Mouse (Mus musculus) bone marrow macrophage, adult 2 months (primary cell): Measurements from ENCODE around the gene Lst1. TPM values are rescaled to one million over a fixed set of nuclear protein-coding genes. Genes with fewer than 3 reads are reported as not detected.

ENCODE experiments used
- H3K27ac ChIP-seq: 2 replicates; pipeline ENCODE4 v1.5.1; 2012; ENCODE audit warnings: low read depth, low read length; ENCODE audit not compliant: insufficient read depth
- H3K4me1 ChIP-seq: 2 replicates; pipeline ENCODE4 v1.6.1; 2012; ENCODE audit warnings: low read length; ENCODE audit not compliant: control insufficient read depth, insufficient read depth
- H3K4me3 ChIP-seq: 2 replicates; pipeline ENCODE4 v1.5.1; 2012; ENCODE audit warnings: mild to moderate bottlenecking, low read length, moderate library complexity; ENCODE audit not compliant: insufficient read depth
- CTCF ChIP-seq: IDR thresholded peaks from 2 replicates; pipeline ENCODE4 v1.5.1; 2012; ENCODE audit warnings: low read depth, mild to moderate bottlenecking, low read length, moderate library complexity
- POLR2A ChIP-seq: IDR thresholded peaks from 2 replicates; pipeline ENCODE4 v1.6.1; 2012; ENCODE audit warnings: mild to moderate bottlenecking, low read depth, low read length, borderline replicate concordance
- polyA plus RNA-seq: library from polyadenylated mRNA; stranded (reverse); fragments of >200 nt; gene quantifications from 2 replicates; pipeline ENCODE4 v1.2.4, GENCODE M21; 2012; ENCODE audit not compliant: missing spikeins, insufficient read depth, insufficient read length

The Lst1 gene
- polyA plus RNA-seq, 1 experiment, result 811 TPM

DNA sequence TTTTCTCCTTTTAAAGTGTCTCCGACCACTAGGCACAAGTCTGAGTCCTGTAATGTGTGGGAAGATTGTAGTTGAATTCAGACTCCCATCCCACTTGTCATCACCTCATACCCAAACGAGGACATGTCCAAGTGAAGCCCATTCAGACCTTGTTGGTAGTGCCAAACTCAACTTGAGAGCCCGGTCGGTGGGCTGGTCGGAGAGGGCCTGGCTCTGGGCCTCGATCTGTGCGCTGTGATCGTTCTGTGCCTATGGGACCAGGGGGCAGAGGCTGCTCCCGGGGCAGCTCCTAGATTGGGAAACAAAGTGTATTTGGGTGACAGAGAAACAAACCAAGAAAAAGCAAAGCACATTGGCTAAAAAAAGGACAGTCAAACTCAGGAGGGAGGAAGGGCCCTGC is 35.2 kb downstream of the Lst1 start:
- Histone ChIP-seq H3K4me3 (no peak overlapping the region), H3K4me1 (no peaks in the 10 kb centered on the region), H3K27ac (no peak overlapping the region)
- TF ChIP-seq CTCF (no peak), POLR2A (no peak)

- H3K27ac ChIP-seq, result no peak overlapping the region
- H3K4me3 ChIP-seq, result no peak overlapping the region
- TF ChIP-seq POLR2A, result no peak
- TF ChIP-seq CTCF, result no peak
- no peaks in the 10 kb centered on the region for H3K4me1 ChIP-seq
Measured at GRCm38 (mm10) chr17:35152121-35152520, 36.1 kb downstream of the Lst1 start.

DNA sequence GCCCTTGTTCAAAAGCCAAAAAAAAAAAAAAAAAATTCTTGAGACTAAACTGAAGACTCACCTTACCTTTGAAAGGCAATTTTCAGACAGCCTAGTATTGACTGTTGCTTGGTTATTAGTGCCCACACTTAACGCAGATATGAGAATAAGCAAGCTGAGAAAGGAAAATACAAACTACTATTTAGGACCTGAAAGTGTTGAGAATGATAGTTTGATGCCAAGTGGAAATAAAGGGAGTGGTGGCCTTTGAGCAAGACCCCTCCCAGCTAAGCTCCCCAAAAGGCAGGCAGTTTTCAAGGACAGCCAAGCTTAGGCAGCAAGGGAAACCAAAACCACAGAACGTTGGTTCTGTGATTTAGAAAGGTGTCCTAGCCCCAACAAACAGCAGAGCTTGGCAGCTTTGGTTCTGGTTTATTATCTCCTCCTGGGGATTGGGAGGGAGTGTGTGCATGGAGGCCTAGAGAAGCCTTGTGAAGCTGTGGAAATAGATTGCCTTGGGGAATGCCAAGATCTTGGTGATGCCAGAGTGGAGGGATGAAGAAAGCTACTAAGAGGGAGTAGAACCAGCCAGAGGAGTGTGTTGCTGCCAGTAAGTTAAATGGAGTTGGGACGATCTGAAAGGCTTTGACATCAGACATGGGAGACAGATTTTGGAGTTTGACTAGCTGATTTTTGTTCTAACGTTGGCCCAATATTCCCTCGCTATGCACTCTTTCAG is 40.2 kb downstream of the Lst1 start:
- Histone ChIP-seq H3K27ac (no peak overlapping the region), H3K4me3 (no peak overlapping the region), H3K4me1 (no peaks in the 10 kb centered on the region)
- TF ChIP-seq POLR2A (no peak), CTCF (no peak)

- no peak overlapping the region for H3K27ac ChIP-seq
- no peak for TF ChIP-seq POLR2A
- TF ChIP-seq CTCF, result no peak
- no peaks in the 10 kb centered on the region for H3K4me1 ChIP-seq
- no peak overlapping the region for H3K4me3 ChIP-seq
Measured at GRCm38 (mm10) chr17:35147348-35147747, 40.9 kb downstream of the Lst1 start.

DNA sequence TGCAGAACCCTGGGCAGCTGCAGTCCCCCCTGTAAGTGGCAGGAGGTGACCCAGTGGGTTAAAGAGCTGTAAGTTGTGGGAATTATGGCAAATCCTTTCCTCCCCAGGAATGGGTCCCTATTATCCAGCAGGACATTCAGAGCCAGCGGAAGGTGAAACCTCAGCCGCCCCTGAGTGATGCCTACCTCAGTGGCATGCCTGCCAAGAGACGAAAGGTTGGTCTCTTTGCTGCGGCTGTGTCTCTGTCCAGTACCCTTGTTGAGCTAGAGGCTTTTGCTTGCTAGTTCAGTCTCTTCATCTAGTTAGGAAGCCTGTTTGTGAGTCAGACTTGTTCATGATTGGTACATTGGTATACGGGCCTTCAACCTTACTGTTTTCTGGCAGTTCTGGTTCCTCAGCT is 42.1 kb downstream of the Lst1 start:
- Histone ChIP-seq H3K4me1 (no peaks in the 10 kb centered on the region), H3K27ac (no peak overlapping the region), H3K4me3 (no peak overlapping the region)
- TF ChIP-seq POLR2A (no peak), CTCF (no peak)

DNA sequence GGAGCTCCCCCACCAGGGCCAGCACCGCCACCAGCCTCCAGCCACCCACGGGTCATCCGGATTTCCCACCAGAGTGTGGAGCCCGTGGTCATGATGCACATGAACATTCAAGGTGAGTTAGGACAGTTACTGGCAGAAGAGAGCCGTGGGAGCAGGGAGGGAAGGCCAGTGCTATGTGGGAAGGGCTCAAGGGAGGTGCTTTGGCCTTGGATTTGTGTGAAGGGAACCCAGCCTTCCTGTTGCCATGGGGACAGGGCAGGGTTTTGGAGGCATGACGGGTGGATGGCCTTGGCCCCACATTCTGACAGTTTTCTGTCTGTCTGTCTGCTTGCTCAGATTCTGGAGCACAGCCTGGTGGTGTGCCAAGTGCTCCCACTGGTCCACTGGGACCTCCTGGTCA is 46.3 kb downstream of the Lst1 start:
- TF ChIP-seq CTCF (no peak), POLR2A (no peak)
- H3K27ac ChIP-seq, result no peak overlapping the region
- 0 out of 2 replicates have a peak, but pooled peaks cover 4% of the 10 kb centered on the region for H3K4me1 ChIP-seq
- no peak overlapping the region for H3K4me3 ChIP-seq

- no peak overlapping the region for H3K27ac ChIP-seq
- peaks cover 8% of the 10 kb centered on the region for H3K4me1 ChIP-seq
- TF ChIP-seq CTCF (no peak), POLR2A (no peak)
- no peak overlapping the region for H3K4me3 ChIP-seq
Measured at GRCm38 (mm10) chr17:35140490-35140996, 47.7 kb downstream of the Lst1 start.

- Histone ChIP-seq H3K27ac (no peak overlapping the region), H3K4me1 (peaks cover 8% of the 10 kb centered on the region), H3K4me3 (no peak overlapping the region)
- TF ChIP-seq CTCF (no peak), POLR2A (no peak)
Measured at GRCm38 (mm10) chr17:35139269-35139668, 49.0 kb downstream of the Lst1 start.

DNA sequence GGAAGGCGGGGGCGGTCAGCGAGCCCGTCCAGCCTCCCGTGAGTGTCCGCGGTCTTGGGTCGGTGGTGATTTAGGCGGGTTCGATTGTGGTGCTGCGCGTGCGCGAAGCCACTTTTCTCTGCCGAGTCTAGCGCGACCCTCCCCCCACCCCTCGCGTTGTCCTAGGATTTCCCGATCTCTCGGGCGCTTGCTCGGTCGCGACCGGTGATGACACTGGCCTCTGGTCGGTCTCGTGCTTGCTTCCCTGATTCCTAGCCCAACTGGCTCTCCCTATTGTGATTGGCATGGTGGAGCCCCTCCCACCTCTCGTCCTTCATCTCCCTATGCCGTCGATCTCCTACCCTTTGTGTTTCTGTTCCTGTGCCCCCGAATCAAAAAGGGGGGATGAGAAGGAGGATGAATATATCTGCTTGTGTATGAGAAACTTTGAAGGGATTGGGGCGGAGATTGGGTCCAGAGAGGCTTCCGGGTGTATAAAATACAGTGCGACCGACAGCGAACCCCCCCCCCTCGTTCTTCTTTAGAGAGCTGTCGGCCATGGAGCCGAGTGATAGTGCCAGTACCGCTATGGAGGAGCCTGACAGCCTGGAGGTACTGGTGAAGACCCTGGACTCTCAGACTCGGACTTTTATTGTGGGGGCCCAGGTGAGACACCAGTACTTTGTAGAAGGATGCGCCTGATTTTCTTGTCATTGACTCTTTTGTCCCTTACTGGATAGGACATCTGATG is 52.5 kb downstream of the Lst1 start:
- H3K4me3 ChIP-seq, result peak overlapping the region; percentile 86
- TF ChIP-seq POLR2A (no peak), CTCF (no peak)
- peak overlapping the region; percentile 93 for H3K27ac ChIP-seq
- peaks cover 8% of the 10 kb centered on the region for H3K4me1 ChIP-seq

Other genes with a start within 250 kb of the Lst1 start
- gene Hspa1b, start 229.2 kb downstream of the Lst1 start, polyA plus RNA-seq, result 1.2 and 1.5 TPM in 2 replicates
- gene Gm20481, start 218.5 kb downstream of the Lst1 start, polyA plus RNA-seq, result not detected in 2 replicates
- gene Hspa1a, start 216.3 kb downstream of the Lst1 start, polyA plus RNA-seq, result 1.3 TPM in 2 replicates
- not detected in 2 replicates for gene Hspa1l, start 215.7 kb downstream of the Lst1 start, polyA plus RNA-seq
- gene Lsm2, start 206.6 kb downstream of the Lst1 start, polyA plus RNA-seq, result 37.1 and 44.0 TPM in 2 replicates
- gene Vars, start 187.5 kb downstream of the Lst1 start, polyA plus RNA-seq, result 28.4 and 35.2 TPM in 2 replicates
- gene Vwa7, start 171.9 kb downstream of the Lst1 start, polyA plus RNA-seq, result 0.31 and 0.34 TPM in 2 replicates
- not detected in 2 replicates for gene Sapcd1, start 160.4 kb downstream of the Lst1 start, polyA plus RNA-seq
- gene Msh5, start 141.7 kb downstream of the Lst1 start, polyA plus RNA-seq, result 2.4 and 3.2 TPM in 2 replicates
- 357 and 381 TPM in 2 replicates for gene Clic1, start 138.5 kb downstream of the Lst1 start, polyA plus RNA-seq
- 9.0 and 10.9 TPM in 2 replicates for gene Ddah2, start 129.4 kb downstream of the Lst1 start, polyA plus RNA-seq
- gene Ly6g6c, start 123.1 kb downstream of the Lst1 start, polyA plus RNA-seq, result not detected in 2 replicates
- gene Mpig6b, start 122.3 kb downstream of the Lst1 start, polyA plus RNA-seq, result not detected in 2 replicates
- gene Ly6g6e, start 111.5 kb downstream of the Lst1 start, polyA plus RNA-seq, result not detected in 2 replicates
- gene Ly6g6d, start 110.4 kb downstream of the Lst1 start, polyA plus RNA-seq, result 1.0 TPM in 1 of 2 replicates, not detected in the other
- gene Ly6g6f, start 102.8 kb downstream of the Lst1 start, polyA plus RNA-seq, result not detected in 2 replicates
- gene Abhd16a, start 99.2 kb downstream of the Lst1 start, polyA plus RNA-seq, result 39.8 and 40.7 TPM in 2 replicates
- gene Ly6g5c, start 80.2 kb downstream of the Lst1 start, polyA plus RNA-seq, result not detected in 2 replicates
- 0.54 and 0.92 TPM in 2 replicates for gene Ly6g5b, start 73.0 kb downstream of the Lst1 start, polyA plus RNA-seq
- gene Gpank1, start 67.0 kb downstream of the Lst1 start, polyA plus RNA-seq, result 24.6 and 29.1 TPM in 2 replicates
- 136 and 143 TPM in 2 replicates for gene Csnk2b, start 66.4 kb downstream of the Lst1 start, polyA plus RNA-seq
- gene D17H6S53E, start 62.1 kb downstream of the Lst1 start, polyA plus RNA-seq, result 29.2 and 30.4 TPM in 2 replicates
- gene Apom, start 56.4 kb downstream of the Lst1 start, polyA plus RNA-seq, result not detected in 2 replicates
- gene Bag6, start 53.3 kb downstream of the Lst1 start, polyA plus RNA-seq, result 151 and 166 TPM in 2 replicates
- gene Prrc2a, start 23.5 kb downstream of the Lst1 start, polyA plus RNA-seq, result 136 and 162 TPM in 2 replicates
- gene Aif1, start 12.4 kb downstream of the Lst1 start, polyA plus RNA-seq, result 420 and 469 TPM in 2 replicates
- not detected in 2 replicates for gene Ltb, start 6.0 kb upstream of the Lst1 start, polyA plus RNA-seq
- 11.9 and 12.8 TPM in 2 replicates for gene Tnf, start 13.6 kb upstream of the Lst1 start, polyA plus RNA-seq
- not detected in 2 replicates for gene Lta, start 16.9 kb upstream of the Lst1 start, polyA plus RNA-seq
- gene Gm16181, start 32.4 kb upstream of the Lst1 start, polyA plus RNA-seq, result not detected in 2 replicates
- 11.2 and 15.1 TPM in 2 replicates for gene Atp6v1g2, start 45.2 kb upstream of the Lst1 start, polyA plus RNA-seq
- 15.5 and 15.7 TPM in 2 replicates for gene Nfkbil1, start 47.4 kb upstream of the Lst1 start, polyA plus RNA-seq
- gene Ddx39b, start 53.3 kb upstream of the Lst1 start, polyA plus RNA-seq, result 164 and 169 TPM in 2 replicates
- gene H2-D1, start 74.3 kb upstream of the Lst1 start, polyA plus RNA-seq, result 2,808 and 2,856 TPM in 2 replicates
- gene H2-Q1, start 132.0 kb upstream of the Lst1 start, polyA plus RNA-seq, result 0.63 and 0.80 TPM in 2 replicates
- gene H2-Q2, start 153.8 kb upstream of the Lst1 start, polyA plus RNA-seq, result 0.91 and 1.2 TPM in 2 replicates
- gene H2-Q4, start 191.2 kb upstream of the Lst1 start, polyA plus RNA-seq, result 87.8 and 102 TPM in 2 replicates
- gene H2-Q6, start 236.4 kb upstream of the Lst1 start, polyA plus RNA-seq, result 3.0 and 3.4 TPM in 2 replicates